Mouse (Mus musculus) heart, adult 2 months (tissue): ENCODE data around the gene Nmrk1. TPM values are rescaled to one million over a fixed set of nuclear protein-coding genes. Genes with fewer than 3 reads are reported as not detected.

Experiments used
- DNase-seq, 2 experiments: peaks; one replicate each; pipeline ENCODE4 v3.0.0; 2021
- H3K27ac ChIP-seq: fragments of 200-600 bp; 2 replicates; pipeline ENCODE4 v1.8.1; 2022
- H3K27me3 ChIP-seq: fragments of 200-500 bp; 2 replicates; pipeline ENCODE4 v1.6.1; 2012; ENCODE audit warnings: mild to moderate bottlenecking, low read length, inconsistent platforms, mixed read lengths; ENCODE audit not compliant: control insufficient read depth, insufficient read depth
- H3K36me3 ChIP-seq: fragments of 200-500 bp; 2 replicates; pipeline ENCODE4 v1.6.1; 2012; ENCODE audit warnings: low read length, inconsistent platforms; ENCODE audit not compliant: control insufficient read depth, insufficient read depth
- H3K4me1 ChIP-seq: fragments of 200-500 bp; 2 replicates; pipeline ENCODE4 v1.6.1; 2011; ENCODE audit warnings: low read length; ENCODE audit not compliant: control insufficient read depth, insufficient read depth
- H3K4me3 ChIP-seq: fragments of 200-600 bp; 2 replicates; pipeline ENCODE4 v1.8.1; 2022
- H3K79me2 ChIP-seq: fragments of 200-500 bp; replicated peaks from 2 replicates; pipeline ENCODE4 v1.6.1; 2012; ENCODE audit warnings: mild to moderate bottlenecking, inconsistent platforms, low read length, moderate library complexity, mixed read lengths; ENCODE audit not compliant: control insufficient read depth, insufficient read depth
- H3K9ac ChIP-seq: fragments of 200-500 bp; 2 replicates; pipeline ENCODE4 v1.6.1; 2012; ENCODE audit warnings: low read depth, mild to moderate bottlenecking, control low read depth, inconsistent platforms, low read length, mixed read lengths
- CTCF ChIP-seq: fragments of 200-600 bp; IDR thresholded peaks from 2 replicates; pipeline ENCODE4 v1.8.1; 2022; ENCODE audit warnings: antibody characterized with exemption, mild to moderate bottlenecking, moderate library complexity
- EP300 ChIP-seq: fragments of 200-500 bp; IDR thresholded peaks from 2 replicates; pipeline ENCODE4 v1.6.1; 2011; ENCODE audit warnings: low read depth, low read length, control low read depth; ENCODE audit not compliant: insufficient read depth
- POLR2A ChIP-seq: fragments of 200-500 bp; IDR thresholded peaks from 2 replicates; pipeline ENCODE4 v1.6.1; 2011; ENCODE audit warnings: mild to moderate bottlenecking, low read depth, low read length, control low read depth; ENCODE audit not compliant: insufficient read depth
- WGBS: fragments of 180-500 bp; shearing (Covaris S2); methylation state at CpG from one replicate; pipeline ENCODE4 v1.1.7; 2018; 5-methylcytosine and 5-hydroxymethylcytosine counted together
- intact Hi-C: fragments of 180-260 bp; cut with DNase I; formaldehyde crosslinking; loops from one replicate; pipeline ENCODE4 v1.15.1; 2025
- polyA plus RNA-seq: library from polyadenylated mRNA; depleted of rRNA; stranded (reverse); fragments of >200 nt; gene quantifications from 2 replicates; pipeline ENCODE4 v1.2.3, GENCODE M21; 2012
- total RNA-seq, 2 experiments: library from RNA; stranded (reverse); gene quantifications; 2 replicates each; pipeline ENCODE4 v1.2.3; 2021

Nmrk1 gene
- total and polyA plus RNA-seq, 3 experiments: 2.3 to 5.4 (median 2.5) TPM

DNA sequence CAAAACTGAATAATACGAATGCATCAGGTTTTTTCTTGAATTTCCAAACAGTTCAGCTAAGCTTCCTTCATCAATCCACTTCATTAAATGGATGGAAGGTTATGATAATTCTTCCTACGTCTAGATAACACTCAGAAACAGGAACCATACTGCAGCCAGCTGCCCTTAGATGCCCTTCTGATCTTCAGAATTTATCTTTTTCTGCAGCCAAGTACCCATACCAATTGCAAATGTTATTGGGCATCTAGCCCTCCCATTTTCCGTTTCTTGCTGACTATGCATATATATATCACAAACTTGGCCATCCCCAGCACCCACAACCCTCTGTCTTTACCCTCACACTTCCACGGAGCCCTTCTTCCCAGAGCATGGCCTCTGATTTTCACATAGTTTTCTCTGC lies 18.2 kb downstream of the Nmrk1 start:
- H3K27me3 ChIP-seq: no peaks in the 10 kb centered on the region
- no peak overlapping the region for H3K27ac ChIP-seq
- no peak for DNase-seq
- H3K4me1 ChIP-seq: no peaks in the 10 kb centered on the region; the same call in 1 of the 2 replicates
- H3K4me3 ChIP-seq: no peak overlapping the region
- H3K36me3 ChIP-seq: no peaks in the 10 kb centered on the region; the same call in 1 of the 2 replicates
- no peaks in the 10 kb centered on the region for H3K79me2 ChIP-seq
- TF ChIP-seq EP300 (no peak), CTCF (no peak), POLR2A (no peak)
- WGBS: 84% methylated on average over 4 of the region's 4 CpGs
- intact Hi-C loops: no loop called here
- H3K9ac ChIP-seq: no peak overlapping the region

DNA sequence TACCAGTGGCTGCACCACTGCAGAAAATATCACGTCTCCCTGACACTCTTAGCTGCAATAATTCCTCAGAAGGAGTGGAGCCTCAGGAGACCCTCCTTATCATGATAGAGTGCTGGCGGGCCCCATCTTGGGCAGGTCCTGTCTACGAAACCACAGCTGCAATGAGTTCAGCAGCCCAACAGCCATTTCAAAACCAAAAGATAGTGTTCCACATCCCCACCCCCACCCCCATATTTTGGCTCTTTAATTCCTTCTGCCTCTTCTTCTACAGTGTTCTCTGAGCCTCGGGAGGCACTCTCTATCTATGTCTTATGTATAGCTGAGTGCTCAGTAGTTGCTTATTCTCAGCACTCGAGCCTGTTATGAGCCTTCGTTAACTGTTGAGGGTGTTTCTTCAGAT lies 18.7 kb downstream of the Nmrk1 start:
- DNase-seq: no peak
- no peak overlapping the region for H3K9ac ChIP-seq
- H3K36me3 ChIP-seq: no peaks in the 10 kb centered on the region
- TF ChIP-seq POLR2A (no peak), CTCF (no peak), EP300 (no peak)
- no peak overlapping the region for H3K4me3 ChIP-seq
- H3K27me3 ChIP-seq: no peaks in the 10 kb centered on the region
- no peak overlapping the region for H3K27ac ChIP-seq
- H3K79me2 ChIP-seq: no peaks in the 10 kb centered on the region
- intact Hi-C loops: no loop called here
- 64% methylated on average over 6 of the region's 6 CpGs for WGBS
- no peaks in the 10 kb centered on the region; the same call in 1 of the 2 replicates for H3K4me1 ChIP-seq

DNA sequence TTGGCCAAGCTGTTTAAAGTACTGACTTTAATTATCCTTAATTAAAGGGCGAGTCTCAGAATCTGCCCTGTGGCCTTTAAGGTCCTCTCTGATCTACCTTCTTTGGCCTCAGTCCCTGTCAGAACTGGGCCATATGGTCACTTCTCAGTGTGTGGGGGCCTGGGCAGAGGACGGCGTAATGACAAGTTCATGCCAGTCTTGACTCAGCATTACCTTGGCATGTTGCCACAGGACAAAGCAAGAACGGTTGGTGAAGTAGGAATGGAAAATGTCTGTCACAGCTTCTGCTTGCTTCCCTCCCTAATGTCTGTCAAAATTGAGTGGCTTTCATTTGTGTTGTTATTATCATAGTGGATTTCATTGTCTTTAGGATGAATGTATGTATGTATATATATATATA lies 20.8 kb downstream of the Nmrk1 start:
- no peak for DNase-seq
- H3K4me1 ChIP-seq: no peaks in the 10 kb centered on the region; the same call in 1 of the 2 replicates
- 46% methylated on average over 4 of the region's 4 CpGs for WGBS
- H3K79me2 ChIP-seq: no peaks in the 10 kb centered on the region
- no peak overlapping the region for H3K4me3 ChIP-seq
- intact Hi-C loops: no loop called here
- H3K27ac ChIP-seq: no peak overlapping the region
- no peak overlapping the region for H3K9ac ChIP-seq
- TF ChIP-seq EP300 (no peak), POLR2A (no peak), CTCF (no peak)
- H3K36me3 ChIP-seq: no peaks in the 10 kb centered on the region
- H3K27me3 ChIP-seq: no peaks in the 10 kb centered on the region

DNA sequence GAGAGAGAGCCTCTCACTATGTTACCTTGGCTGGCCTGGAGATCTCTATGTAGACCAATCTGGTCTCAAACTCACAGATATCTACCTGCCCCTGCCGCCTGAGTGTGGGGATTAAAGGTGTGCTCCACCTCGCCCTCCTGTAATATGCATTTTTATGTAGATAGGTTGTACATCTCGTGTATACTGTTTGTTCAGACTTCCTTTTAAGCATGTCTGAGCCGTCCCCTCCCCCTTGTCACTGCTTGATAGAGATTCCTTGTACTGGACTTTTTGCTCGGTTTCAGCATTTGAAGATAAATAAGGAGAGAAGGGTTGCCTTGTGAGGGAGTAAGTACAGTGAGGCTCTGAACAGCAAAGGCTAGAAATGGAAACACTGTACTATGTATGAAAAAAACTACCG lies 21.3 kb downstream of the Nmrk1 start:
- no peak for DNase-seq
- TF ChIP-seq POLR2A: no peak
- TF ChIP-seq CTCF: no peak
- TF ChIP-seq EP300: no peak
- no peak overlapping the region for H3K27ac ChIP-seq
- WGBS: 77% methylated on average over 6 of the region's 6 CpGs
- no peaks in the 10 kb centered on the region for H3K79me2 ChIP-seq
- H3K4me1 ChIP-seq: no peaks in the 10 kb centered on the region; the same call in 1 of the 2 replicates
- intact Hi-C loops: no loop called here
- no peak overlapping the region for H3K4me3 ChIP-seq
- H3K27me3 ChIP-seq: no peaks in the 10 kb centered on the region
- H3K9ac ChIP-seq: no peak overlapping the region
- no peaks in the 10 kb centered on the region for H3K36me3 ChIP-seq

DNA sequence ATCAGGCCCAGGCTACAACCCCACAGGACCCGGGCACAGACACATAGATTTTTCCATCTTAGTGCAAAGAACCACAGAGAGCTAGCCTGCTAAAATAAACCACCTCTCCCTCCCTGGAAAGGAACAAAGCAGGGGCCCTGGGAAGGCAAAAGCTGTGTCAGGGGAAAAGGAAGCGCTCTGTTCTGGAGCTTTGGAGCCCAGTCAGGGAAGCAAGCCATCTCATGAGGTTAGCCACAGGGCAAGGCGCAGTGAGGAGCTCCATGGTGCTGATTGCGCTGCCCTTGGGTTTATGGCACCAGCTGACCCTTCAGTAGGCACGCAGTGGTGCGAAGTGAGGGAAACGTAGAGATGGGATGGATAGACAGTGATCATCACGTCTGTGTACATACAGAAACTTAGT lies 22.6 kb downstream of the Nmrk1 start:
- H3K4me1 ChIP-seq: no peaks in the 10 kb centered on the region
- no peaks in the 10 kb centered on the region for H3K79me2 ChIP-seq
- H3K36me3 ChIP-seq: no peaks in the 10 kb centered on the region
- intact Hi-C loops: no loop called here
- H3K27ac ChIP-seq: no peak overlapping the region
- DNase-seq: no peak
- WGBS: 70% methylated on average over 8 of the region's 8 CpGs
- no peaks in the 10 kb centered on the region for H3K27me3 ChIP-seq
- no peak overlapping the region for H3K4me3 ChIP-seq
- TF ChIP-seq CTCF (no peak), EP300 (no peak), POLR2A (no peak)
- H3K9ac ChIP-seq: no peak overlapping the region

DNA sequence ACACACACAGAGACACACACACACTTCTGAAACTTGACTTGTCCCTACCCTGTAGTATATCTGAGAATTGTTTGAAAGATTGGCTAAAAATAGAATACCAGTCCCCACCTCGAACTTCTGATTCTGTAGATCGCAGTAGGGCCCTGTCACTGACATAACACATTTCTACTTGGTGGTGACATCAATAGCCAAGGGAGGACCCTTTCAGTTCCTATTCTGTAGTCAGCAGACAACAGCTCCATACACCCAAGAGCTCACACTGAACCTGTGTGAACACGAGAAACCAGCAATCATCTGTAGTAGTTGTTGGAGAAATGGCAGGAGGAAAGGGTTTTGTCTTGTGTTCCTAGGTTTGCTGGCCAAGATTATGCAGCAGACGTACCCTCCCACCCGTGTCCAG lies 23.2 kb downstream of the Nmrk1 start:
- DNase-seq: no peak
- H3K27ac ChIP-seq: no peak overlapping the region
- 55% methylated on average over 5 of the region's 5 CpGs for WGBS
- H3K4me3 ChIP-seq: no peak overlapping the region
- H3K27me3 ChIP-seq: no peaks in the 10 kb centered on the region
- no peaks in the 10 kb centered on the region for H3K36me3 ChIP-seq
- H3K4me1 ChIP-seq: no peaks in the 10 kb centered on the region
- no peak overlapping the region for H3K9ac ChIP-seq
- no peak for TF ChIP-seq POLR2A
- TF ChIP-seq CTCF: no peak
- no peak for TF ChIP-seq EP300
- intact Hi-C loops: no loop called here
- no peaks in the 10 kb centered on the region for H3K79me2 ChIP-seq
